Mouse (Mus musculus) adrenal gland, adult 2 months (tissue): ENCODE measurements around the gene Nrp2. TPM values are rescaled to one million over a fixed set of nuclear protein-coding genes. Genes with fewer than 3 reads are reported as not detected.

Source experiments
- DNase-seq: peaks from one replicate; pipeline ENCODE4 v3.0.0; 2021
- polyA plus RNA-seq: library from polyadenylated mRNA; depleted of rRNA; stranded (reverse); fragments of >200 nt; gene quantifications from 2 replicates; pipeline ENCODE4 v1.2.3, GENCODE M21; 2012
- total RNA-seq, 2 experiments: library from RNA; stranded (reverse); gene quantifications; 2 replicates each; pipeline ENCODE4 v1.2.3; 2021

Gene Nrp2
- total and polyA plus RNA-seq, 3 experiments = 16.6 to 46.3 (median 32.1) TPM

DNA sequence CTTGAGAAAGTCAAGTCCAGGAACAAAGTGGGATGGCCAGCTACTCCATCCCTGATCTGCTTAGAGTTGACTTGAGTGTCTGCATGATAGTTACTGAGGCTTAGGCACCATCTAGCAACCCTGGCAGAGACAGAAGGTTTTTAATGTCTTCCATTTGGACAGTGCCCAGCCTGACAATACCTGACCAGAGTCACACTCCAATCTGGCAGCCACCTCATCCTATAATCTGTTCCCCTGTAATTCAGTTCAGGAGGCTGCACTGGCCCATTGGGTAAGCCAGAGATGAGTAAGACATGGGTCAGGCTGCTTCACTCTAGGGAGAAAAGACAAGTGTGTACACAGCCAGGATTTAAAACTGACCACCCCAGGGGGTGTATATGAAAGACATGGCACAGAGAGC lies 79.5 kb downstream of the Nrp2 start:
- DNase-seq = no peak

DNA sequence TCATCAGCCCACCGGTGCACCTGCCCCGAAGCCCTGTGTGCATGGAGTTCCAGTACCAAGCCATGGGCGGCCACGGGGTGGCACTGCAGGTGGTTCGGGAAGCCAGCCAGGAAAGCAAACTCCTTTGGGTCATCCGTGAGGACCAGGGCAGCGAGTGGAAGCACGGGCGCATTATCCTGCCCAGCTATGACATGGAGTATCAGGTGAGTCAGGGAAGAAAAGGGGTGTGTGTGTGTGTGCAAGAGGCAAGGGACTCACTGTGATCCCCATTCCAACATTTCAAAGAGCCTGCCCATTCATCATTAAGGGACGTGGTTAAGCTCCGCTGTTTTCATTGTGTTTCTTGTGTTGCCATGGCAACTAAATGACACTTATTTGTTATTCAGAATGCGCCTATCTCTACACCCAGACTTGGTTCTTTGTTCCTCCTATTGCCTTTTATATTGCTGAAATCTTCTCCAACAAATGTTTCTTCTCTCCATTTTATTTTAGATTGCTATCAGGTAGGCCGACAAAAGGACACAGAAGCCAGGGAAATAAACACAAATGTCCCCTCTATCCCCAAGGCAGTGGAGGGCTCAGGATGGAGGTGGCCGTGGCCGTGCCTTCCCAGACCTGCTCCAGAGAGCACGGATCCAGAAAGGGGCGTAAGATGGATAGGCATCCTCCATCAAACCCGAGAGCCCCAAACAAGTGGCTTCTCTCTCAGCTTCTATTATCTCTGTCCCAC lies 80.4 kb downstream of the Nrp2 start:
- peak; percentile 54 for DNase-seq

DNA sequence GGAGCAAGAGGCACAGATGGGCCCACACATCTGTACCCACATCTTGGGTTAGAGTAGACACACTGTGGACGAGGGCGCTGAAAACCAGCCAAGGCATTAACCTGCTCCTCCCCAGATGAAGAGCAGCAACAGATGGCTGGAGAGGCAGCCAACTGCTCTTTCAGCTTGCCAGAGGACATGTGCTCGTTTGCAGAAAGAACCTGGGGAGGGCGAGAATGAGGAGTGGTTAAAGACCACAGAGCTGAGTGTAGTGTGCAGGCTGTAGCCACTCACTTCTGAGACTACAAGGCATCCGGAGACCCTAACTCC lies 81.0 kb downstream of the Nrp2 start:
- no peak for DNase-seq

DNA sequence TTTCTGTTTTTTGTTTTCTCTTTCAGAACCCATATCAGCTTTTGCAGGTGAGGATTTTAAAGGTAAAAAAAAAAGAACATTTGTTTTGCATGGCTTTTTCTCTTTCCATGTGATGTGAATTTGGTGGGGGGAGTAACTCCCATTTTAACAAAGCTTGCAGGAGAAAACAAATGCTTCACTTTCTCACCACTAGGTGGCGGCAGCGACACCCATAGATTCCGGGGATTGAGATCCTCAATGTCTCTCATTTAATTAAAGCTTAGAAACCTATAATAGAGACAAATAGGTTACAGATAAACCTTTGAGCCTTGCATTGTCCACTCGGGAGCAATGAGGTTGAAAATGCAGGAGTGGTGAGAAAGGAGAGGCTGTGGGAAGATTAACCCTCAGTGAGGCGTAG lies 83.2 kb downstream of the Nrp2 start:
- DNase-seq = peak; percentile 48

DNA sequence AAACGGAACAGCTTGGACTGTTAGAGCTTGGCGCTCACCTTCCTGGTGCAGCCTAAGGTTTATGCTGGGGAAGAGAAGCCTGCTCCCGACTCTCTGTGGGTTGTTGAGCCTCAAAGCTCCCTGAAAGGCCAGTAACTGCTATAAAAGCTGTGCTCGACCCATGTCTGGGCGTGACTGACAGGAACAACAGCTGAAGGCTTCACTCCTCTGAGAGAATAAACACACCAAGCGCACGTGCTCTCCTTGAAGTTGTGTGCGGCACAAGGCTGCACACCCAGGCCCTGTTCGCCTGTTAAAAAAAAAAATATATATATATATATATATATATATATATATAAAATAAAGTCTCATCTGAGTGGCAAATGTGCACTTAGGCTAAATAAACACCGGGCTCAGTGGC lies 84.5 kb downstream of the Nrp2 start:
- DNase-seq = no peak

DNA sequence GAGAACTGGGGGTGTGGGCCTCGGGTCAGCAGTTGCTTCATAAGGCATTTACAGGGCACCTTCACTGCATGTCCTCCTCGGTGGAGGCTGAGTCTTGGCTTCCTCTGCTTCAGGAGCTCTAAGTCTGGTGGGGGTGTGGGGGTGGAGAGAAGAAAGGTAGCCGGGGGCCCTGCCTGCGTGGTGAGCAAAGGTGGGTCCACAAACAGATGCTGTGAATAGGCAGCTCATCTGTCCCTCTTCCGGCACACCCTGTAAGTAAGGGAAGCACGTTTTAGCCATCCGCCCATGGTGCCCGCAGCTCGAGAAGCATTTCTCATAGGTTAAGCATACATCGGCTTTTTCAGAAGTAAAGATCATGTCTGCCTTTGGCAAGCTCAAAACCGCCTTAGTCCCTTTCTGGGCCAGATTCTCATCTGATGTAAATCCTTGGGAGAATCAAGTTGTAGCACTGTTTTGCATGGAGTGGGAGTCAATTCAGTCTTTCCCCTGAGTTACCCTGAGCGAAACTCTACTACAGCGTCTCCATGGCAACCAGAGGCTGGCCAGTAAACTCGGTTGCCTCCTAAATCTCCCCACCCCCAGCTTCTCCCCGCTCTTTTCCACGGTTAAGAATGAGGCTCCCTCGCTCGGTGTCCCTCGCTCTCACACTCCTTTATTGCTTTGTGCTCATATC lies 91.3 kb downstream of the Nrp2 start:
- peak; percentile 61 for DNase-seq

DNA sequence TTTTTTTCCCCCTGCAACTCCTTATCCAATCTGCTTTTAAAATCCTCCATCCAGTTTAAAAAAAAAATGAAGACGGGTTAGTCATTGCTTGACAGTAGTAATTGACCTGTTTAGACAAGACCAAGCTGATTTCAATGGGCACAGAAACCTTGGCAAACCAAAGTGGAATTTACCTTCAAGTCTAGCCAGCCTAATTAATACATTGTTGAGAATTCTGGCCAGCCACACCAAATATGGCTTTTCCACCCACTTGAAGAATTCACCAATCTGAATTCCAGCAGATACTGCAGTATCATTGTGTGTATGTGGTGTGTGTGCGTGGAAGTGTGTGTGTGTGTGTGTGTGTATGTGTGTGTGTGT lies 91.8 kb downstream of the Nrp2 start:
- no peak for DNase-seq

DNA sequence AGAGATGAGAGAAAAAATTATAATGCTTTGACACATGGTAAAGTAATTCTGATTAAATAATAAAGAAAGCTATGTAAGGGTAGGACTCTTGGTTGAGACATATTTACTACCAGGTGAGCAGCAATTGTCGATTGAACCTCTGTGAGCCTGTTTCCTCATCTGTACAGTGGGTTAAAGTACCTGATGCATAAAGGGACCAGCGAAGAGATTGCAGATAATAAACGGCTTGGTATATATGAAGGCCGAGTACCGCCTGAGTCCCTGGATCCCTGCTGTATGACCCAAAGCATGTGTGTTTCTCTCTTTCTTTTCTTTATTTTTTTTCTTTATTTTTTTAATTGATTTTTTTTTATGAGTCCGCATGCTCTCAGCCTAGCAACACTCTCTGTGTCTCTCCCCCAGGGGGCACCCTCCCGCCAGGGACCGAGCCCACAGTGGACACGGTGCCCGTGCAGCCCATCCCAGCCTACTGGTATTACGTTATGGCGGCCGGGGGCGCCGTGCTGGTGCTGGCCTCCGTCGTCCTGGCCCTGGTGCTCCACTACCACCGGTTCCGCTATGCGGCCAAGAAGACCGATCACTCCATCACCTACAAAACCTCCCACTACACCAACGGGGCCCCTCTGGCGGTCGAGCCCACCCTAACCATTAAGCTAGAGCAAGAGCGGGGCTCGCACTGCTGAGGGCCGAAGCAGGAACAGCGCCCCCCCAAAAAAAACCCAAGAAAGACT lies 92.4 kb downstream of the Nrp2 start:
- DNase-seq = peak; percentile 65

DNA sequence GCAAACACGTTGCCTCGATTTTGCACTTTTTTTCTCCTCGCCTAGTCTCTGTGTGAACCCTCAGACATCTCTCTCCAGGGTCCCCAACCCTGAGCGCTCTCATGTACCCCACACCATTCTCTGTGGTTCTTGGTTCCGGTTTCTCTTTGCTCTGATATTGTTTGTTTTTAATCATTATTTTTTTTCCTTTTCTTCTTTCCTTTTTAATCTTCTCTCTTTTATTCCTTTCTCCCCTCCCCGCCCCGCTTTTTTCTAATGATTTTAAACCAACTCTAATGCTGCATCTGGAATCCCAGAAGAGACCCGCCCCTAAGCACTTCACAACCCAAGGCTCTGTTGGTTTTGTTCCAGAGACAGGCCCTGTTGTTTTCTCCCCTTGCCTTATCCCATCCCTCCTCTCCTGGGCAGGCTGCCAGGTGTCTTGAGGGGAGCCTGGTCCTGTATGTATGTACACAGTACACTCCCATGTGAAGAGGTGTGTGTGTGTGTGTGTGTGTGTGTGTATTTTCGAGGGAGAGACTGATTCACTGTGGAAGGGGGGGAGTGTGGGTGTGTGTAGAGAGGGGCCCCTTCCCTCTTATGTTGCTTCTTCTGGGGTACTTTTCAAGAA lies 93.1 kb downstream of the Nrp2 start:
- DNase-seq = no peak

DNA sequence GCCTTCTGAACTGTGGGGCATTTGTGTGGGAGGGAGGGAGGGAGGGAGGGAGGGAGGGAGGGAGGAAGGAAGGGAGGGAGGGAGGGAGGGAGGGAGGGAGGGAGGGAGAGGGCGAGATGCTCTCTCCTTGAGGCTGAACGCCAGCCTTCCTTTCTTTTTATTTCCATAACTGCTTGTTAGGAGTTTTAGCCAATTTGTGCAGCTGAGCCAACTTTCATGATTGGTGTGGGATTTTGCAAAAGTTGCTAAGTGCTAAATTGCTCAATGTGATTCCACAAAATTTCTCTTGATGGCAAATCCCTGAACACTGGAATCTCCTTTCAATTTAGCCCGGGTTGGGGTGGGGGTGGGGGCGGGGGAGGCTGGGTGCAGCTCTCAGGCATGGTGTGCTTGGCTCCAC lies 96.3 kb downstream of the Nrp2 start:
- DNase-seq = no peak

DNA sequence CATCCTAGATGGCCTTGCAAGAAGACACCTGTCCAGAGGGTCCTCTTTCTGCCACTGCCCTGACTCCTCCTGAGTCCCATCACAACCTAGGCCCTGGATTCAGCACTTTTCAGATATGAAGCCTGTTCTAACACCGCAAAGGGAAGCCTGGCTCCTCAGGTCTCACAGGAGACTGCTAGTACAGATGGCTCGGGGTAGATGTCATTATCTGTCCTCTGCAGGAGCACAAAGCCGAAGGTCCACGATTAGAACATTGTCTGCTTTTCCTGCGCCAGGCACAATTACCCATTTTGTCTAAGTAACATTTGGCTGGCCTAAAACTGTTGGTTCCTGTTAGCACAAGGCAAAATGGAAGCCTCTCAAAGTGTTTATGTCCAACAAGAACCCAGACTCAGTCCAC lies 97.3 kb downstream of the Nrp2 start:
- no peak for DNase-seq

DNA sequence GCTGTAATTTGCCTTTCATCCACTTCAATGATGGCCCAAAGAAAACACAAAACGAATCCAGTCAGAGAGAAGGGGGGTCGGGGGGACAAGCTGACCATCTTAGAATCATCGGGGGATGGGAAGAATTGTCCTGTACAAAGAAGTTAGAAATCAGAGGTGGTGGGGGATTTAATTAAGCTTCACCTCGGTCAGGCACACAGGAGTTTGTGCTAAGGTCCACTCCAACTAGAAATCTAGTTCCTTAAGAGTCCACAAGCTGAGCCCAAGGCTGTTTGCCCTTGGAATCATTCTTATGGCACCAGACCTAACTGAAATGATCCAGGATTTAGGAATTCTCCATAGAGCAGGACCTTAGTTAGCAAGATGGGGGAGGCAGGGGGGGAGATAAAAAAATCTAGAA lies 98.3 kb downstream of the Nrp2 start:
- no peak for DNase-seq

DNA sequence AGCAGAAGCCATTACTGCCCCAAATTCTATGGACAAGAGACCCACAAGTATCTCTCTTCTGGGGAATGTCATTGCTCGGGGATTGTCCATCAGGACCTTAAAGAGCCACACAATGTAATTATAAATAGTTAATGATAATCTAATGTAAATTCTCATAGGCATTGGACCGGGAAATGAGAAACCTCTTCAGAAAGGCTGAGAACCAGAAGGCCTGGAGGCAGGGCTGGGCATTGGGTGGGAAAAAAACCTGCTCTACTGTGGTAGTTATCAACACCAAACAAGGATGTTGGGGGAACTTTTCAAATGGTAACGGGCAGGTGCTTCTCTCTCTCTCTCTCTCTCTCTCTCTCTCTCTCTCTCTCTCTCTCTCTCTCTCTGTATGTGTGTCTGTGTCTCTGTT lies 98.8 kb downstream of the Nrp2 start:
- no peak for DNase-seq

DNA sequence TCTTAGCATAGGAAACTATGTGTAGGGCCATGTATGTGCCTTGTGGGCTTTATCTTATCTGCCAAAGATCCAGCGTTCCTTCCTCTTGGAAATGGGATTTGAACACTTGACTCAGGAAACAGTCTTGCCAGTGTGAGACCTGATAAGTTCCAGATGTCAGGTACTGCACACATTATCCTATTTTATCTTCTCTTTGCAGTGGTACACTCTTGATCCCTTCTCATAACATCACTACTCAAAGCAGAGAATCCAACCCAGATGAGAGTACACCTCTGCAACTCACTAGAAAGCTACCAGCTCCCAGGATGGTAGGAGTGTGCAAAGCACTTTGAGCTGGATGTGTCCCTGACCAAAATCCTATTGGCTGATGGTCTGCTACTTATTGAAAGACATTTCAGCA lies 100.5 kb downstream of the Nrp2 start:
- no peak for DNase-seq

DNA sequence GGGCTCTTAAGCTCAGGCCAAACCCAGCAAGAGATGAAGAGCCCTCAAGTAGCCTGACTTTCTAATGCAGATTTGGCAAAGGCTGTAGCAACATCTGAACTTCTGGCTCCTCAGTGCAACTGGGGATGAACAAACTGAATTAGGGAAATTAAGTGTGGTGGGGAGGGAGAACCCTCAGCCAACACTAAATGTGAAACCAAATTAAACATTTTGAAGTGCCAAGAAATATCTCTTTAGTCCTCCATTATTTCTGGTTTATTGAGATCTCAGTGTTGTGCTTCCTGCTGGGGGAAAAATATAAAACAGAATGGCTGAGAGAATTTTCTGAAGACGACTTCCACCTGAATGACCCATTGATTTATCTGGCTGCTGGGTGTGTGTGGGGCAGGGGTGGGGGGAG lies 102.9 kb downstream of the Nrp2 start:
- no peak for DNase-seq

DNA sequence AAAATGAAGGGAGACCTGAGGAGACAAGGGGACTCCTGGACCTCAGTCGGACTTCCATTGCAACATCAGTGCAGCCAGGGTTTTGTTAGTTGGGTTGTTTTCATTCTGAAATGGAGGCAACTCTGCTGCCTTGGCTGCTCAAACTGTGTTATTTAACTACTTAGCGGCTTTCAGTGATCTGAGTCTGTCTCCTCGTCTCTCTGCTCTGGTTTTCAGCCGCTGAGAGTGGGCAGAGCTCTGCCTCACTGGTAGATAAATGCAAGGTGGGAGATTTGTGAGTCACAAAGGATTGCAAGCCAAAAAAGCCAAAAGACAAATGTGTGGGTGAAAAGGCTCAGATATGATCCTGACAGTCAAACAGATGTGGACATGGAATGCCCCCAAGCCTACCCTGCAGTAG lies 105.3 kb downstream of the Nrp2 start:
- no peak for DNase-seq

DNA sequence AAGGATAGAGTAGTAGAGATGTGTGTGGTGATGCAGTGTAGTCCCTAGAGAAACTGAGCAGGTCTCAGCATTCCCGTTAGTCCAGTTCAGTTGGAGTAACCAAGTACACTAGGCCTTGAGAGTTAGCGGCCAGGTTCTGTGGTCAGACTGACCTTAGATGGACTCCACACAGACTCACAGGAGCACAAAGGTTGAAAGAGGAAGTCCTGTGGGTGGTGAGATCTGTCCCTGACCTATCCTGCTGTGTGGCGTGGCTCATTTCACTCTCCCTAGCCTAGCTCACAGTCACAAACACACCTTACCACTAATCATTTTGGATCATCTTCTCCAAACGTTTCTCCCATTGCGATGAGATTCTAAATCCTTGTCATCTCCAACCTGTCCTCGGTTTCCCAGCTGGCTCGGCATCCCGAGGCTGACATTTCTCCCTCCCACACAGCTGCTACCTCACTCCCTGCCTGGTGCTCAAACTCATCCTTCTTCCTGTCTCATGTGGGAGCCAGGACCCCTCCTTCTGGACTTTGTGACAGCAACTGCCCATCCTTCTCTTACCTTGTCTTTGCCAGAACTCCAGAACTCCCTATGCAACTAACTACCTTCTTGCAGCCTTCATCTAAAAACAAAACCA lies 106.6 kb downstream of the Nrp2 start:
- no peak for DNase-seq

DNA sequence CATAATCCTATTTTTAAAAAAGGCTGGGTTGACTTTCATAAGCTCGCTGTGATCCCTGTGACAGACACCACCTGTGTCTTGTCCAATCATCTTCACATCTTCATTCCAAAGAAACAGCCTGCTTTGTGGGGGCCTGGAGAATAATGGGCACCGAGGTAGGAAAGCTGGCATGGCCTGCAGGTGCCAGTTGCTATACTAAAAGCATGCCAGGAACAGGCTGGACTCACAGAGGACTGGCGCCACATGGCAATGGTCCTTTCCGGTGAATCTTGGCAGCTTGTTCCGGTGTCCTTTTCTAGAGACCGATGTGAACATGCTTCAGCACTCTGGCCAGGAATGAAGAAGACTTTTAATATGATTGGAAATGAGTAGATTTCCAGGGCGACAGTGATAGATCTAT lies 108.1 kb downstream of the Nrp2 start:
- DNase-seq = no peak

DNA sequence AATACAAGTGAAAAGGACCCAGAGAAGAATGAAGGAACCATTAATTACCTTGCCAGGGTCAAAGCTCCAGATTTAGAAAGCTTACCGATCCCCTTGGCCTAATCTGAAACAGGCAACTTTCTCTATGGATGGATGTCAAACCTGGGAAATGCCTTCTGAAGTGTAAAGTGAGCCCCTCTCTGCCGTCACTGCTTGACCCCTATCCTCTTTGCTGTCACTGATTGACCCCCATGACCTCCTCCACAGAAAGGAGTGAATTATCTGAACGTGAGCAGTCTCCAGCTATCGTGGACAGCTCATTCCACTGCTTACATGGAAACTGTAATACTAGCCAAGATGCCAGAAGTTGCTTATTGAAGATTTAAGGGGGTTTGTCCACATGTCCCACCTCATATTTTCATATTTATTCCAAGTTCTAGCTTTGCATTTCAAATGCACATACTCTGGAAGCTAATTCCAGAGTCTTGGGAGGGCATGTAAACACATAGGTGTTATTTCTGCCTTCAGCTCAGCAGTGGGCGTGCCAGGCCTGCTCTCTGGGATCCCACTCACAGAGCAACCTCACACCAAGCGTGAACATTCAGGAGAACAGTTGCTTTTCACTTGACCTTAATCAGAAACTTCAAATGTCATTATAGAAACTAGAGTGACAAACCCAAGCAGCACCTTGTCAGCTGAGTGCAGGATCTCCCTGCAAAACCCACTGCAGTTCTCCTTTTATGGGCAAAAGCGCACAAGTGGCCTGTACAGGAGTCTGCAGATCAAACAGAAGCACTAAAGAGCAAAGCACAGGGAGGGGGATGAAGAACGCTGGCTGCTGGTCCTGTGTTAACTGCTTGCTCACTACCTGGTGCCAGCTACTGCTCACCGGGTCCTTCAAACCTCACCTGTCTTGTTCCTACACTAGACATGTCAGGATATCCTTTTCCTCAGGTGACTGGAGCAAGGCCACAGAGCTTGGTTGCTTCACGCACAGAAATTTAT lies 109.9 kb downstream of the Nrp2 start:
- DNase-seq = no peak

DNA sequence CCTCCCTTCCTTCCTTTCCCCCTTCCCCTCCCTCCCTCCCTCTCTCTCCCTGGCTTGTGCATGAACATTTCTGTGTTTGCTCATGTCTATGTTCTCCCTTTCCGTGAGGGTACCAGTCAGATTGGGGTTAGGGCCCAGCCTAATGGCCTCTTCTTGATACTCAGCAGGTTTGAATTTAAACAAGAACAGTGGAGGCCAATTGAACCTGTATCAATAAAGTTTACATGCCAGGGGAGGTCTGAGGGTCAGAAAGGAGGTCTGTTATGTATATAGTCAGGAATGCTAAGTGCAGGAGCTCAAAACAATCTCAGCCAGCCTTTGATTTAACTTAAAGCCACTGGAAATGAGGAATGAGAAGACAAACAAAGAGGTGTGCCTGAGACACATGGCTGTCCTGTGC lies 110.9 kb downstream of the Nrp2 start:
- DNase-seq = no peak

DNA sequence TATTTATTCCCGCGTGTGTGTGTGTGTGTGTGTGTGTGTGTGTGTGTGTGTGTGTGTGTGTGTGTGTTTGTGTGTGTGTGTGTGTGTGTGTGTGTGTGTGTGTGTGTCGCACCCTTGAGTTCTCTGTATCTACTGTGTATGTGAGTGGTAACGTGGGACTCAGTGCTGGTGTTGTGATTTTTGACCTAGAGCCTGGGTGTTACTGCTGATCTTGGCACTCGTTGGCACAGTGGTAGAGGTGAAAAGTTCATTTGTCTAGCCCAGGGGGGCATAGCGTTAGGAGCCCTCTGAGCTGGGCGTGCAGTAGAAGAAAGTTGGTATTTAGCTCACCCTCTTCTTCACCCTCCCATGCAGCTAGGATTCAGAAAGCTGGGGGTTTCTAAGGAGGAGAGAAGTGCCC lies 114.5 kb downstream of the Nrp2 start:
- no peak for DNase-seq

DNA sequence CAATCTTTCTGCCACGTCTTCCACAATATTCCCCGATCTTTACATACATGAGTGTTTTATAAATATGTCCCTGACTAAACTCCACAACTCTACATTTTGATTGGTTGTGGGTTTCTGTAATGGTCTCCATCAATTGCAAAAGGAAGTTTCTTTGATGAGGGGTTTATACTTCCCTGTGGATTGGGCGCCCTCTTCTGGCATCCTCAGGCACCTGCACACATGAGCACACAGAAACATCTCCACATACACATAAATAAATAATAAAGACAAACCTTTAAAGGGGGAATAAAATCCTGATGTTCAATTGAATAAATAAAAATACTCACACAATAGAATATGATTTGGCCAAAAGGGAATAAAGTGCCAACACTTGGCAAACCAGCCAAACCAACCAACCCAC lies 117.1 kb downstream of the Nrp2 start:
- no peak for DNase-seq
